Mouse (Mus musculus): Measurements from ENCODE around the gene Ptcd1. TPM values are rescaled to one million over a fixed set of nuclear protein-coding genes. Genes with fewer than 3 reads are reported as not detected.
"Not testable (repeated sequence)": the region's sequence is repeated elsewhere in the genome, so short reads cannot be mapped to it uniquely, and the experiment has no call there.

Ptcd1 gene
- total RNA-seq, 1 experiment from 2014 or later: 35.1 TPM

GRCm38 (mm10) chr5:145164710-145165109 is 2.2 kb downstream of the Ptcd1 start:
- peak; percentile 20 for DNase-seq

- DNase-seq: no peak
Observed at GRCm38 (mm10) chr5:145161361-145161760, 5.5 kb downstream of the Ptcd1 start.

- no peak for DNase-seq
Observed at GRCm38 (mm10) chr5:145152690-145153089, 14.2 kb downstream of the Ptcd1 start.

- DNase-seq: no peak
Observed at GRCm38 (mm10) chr5:145149294-145149693, 17.6 kb downstream of the Ptcd1 start.

GRCm38 (mm10) chr5:145147748-145148147 is 19.2 kb downstream of the Ptcd1 start:
- DNase-seq: no peak

GRCm38 (mm10) chr5:145140611-145141010 is 26.3 kb downstream of the Ptcd1 start:
- no peak for DNase-seq

- peak; percentile 93 for DNase-seq
Observed at GRCm38 (mm10) chr5:145139571-145140519, 27.1 kb downstream of the Ptcd1 start, which contains the start of the genes Pdap1 and Bud31. Pdap1 (minus strand) TSS chr5:145140238. Bud31 (plus strand) TSS chr5:145140362.

GRCm38 (mm10) chr5:145138836-145139235 is 28.1 kb downstream of the Ptcd1 start:
- no peak for DNase-seq

- not testable (repeated sequence) for DNase-seq
Observed at GRCm38 (mm10) chr5:145133275-145133674, 33.6 kb downstream of the Ptcd1 start.

GRCm38 (mm10) chr5:145130995-145131394 is 35.9 kb downstream of the Ptcd1 start:
- no peak for DNase-seq

- peak; percentile 30 for DNase-seq
Observed at GRCm38 (mm10) chr5:145130191-145130590, 36.7 kb downstream of the Ptcd1 start.

- not testable (repeated sequence) for DNase-seq
Observed at GRCm38 (mm10) chr5:145129773-145130172, 37.1 kb downstream of the Ptcd1 start.

- DNase-seq: peak; percentile 59
Observed at GRCm38 (mm10) chr5:145129124-145129523, 37.8 kb downstream of the Ptcd1 start.

- DNase-seq: no peak
Observed at GRCm38 (mm10) chr5:145126580-145126979, 40.3 kb downstream of the Ptcd1 start.

GRCm38 (mm10) chr5:145123396-145123795 is 43.5 kb downstream of the Ptcd1 start:
- DNase-seq: no peak

- DNase-seq: no peak
Observed at GRCm38 (mm10) chr5:145120921-145121320, 46.0 kb downstream of the Ptcd1 start.

- no peak for DNase-seq
Observed at GRCm38 (mm10) chr5:145119385-145119784, 47.5 kb downstream of the Ptcd1 start.

- no peak for DNase-seq
Observed at GRCm38 (mm10) chr5:145118461-145118860, 48.4 kb downstream of the Ptcd1 start.

- no peak for DNase-seq
Observed at GRCm38 (mm10) chr5:145118005-145118404, 48.9 kb downstream of the Ptcd1 start.

GRCm38 (mm10) chr5:145116916-145117315 is 50.0 kb downstream of the Ptcd1 start:
- peak; percentile 75 for DNase-seq

- peak; percentile 61 for DNase-seq
Observed at GRCm38 (mm10) chr5:145116316-145116715, 50.6 kb downstream of the Ptcd1 start.

GRCm38 (mm10) chr5:145115736-145116135 is 51.2 kb downstream of the Ptcd1 start:
- DNase-seq: no peak

- peak; percentile 67 for DNase-seq
Observed at GRCm38 (mm10) chr5:145114606-145115473, 52.1 kb downstream of the Ptcd1 start.

Measured in adrenal gland, postnatal 25 days (tissue).